Mouse (Mus musculus): ENCODE data around the gene Trpc7.

Gene Trpc7

DNA sequence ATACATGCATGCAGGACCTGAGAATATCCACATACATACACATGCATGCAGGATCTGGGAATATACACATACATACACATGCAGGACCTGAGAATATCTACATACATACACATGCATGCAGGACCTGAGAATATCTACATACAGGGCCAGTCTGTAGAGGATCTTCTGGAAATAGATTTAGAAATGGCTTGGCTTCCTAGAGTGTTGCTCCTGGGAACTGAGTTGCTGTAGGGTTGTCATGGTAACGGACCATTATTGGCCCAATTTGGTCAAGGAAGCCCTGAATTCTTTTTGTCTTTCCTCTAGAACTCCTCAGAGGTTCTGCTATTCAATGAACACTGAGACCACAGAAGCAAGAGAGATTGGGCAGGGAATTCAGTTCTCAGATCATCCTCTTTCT is 113.2 kb downstream of the Trpc7 start:
- no peak for DNase-seq

DNA sequence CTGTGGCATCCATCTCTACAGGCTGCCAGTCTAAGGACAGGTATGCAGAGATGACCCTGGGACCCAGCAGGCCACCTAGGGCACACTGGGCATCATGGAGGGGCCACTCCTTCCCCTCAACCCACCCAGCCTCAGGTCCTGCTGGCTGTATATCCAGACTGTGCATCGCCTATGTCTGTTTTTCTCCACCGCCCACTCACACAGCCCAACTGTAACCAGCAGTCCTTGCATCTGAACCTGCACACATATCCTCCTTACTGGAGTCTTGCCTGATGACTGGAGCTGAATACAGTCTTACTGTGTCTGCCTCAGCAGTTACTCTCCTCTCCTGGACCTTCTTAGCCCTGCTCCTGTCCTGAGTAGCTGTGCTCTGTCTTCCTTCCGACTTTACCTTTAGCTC is 114.1 kb downstream of the Trpc7 start:
- no peak for DNase-seq

- no peak for DNase-seq
Measured at GRCm38 (mm10) chr13:56780746-56781469, 114.9 kb downstream of the Trpc7 start.

GRCm38 (mm10) chr13:56774304-56774703 is 121.5 kb downstream of the Trpc7 start:
- peak in 1 of 2 experiments; percentile 14 for DNase-seq

DNA sequence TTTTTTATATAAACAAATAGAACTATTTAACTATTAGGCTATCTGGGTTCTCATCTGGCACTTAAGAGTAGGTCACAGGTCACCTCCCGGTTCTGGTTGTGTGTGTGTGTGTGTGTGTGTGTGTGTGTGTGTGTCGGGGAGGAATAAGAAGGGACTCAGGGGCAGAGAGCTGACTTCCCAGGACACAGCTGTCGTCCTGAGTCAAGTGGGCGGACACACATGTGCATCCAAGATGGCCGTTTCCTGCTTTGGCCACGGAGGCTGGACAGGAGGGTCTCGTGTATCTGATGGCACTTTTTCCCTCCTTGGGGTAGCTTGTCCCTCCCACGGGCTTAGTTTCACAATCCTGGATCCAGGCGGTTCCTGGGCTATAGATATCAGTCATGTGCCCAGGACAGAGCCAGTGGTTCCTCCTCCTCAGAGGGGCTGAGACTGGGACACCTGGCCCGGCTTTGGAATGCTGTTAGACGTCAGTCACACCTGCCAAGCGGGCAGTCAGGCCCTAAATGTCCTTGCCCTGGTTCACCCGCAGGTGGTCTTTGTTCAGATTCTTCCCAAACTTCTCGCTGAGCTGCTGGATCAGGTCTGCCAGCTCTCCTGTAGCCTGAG is 122.4 kb downstream of the Trpc7 start:
- no peak for DNase-seq

DNA sequence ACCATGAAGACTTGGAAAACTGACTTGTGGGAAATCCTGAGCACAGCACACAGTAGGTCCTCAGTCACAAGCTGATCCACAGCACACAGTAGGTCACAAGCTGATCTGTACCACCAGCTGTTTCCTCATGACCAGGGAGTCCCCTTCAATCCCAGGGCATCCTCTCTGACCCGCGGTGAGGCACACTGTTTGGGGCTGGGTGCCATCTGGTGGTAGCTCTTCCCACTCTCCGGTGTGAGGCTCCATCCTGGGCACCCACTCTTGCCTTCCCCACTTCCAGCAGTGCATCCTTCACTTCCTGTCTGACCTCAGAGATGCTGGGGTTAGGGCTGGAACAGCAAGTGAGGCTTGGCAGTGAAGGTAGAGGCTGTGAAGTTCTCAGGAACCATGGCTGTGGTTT is 123.2 kb downstream of the Trpc7 start:
- no peak for DNase-seq

- peak; percentile 12 to 21 for DNase-seq
Measured at GRCm38 (mm10) chr13:56770786-56771185, 125.0 kb downstream of the Trpc7 start.

GRCm38 (mm10) chr13:56770136-56770578 is 125.6 kb downstream of the Trpc7 start:
- DNase-seq: no peak

DNA sequence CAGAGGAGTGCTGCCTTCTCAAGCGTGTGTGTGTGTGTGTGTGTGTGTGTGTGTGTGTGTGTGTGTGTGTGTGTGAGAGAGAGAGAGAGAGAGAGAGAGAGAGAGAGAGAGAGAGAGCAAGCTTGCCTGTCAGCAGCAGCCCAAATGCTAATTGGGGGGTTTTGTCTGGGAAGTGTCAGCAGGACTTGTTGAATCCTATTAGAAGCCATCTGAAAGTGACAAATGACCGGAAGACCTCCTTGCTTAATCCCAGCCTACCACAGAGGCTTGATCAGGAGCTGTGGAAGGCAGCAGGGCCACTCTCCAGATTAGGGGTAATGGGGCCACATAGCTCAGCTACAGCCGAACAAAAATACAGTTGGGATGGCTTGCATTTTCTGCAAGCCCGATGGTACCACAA is 126.4 kb downstream of the Trpc7 start:
- no peak for DNase-seq

- no peak for DNase-seq
Measured at GRCm38 (mm10) chr13:56766211-56766610, 129.6 kb downstream of the Trpc7 start.

DNA sequence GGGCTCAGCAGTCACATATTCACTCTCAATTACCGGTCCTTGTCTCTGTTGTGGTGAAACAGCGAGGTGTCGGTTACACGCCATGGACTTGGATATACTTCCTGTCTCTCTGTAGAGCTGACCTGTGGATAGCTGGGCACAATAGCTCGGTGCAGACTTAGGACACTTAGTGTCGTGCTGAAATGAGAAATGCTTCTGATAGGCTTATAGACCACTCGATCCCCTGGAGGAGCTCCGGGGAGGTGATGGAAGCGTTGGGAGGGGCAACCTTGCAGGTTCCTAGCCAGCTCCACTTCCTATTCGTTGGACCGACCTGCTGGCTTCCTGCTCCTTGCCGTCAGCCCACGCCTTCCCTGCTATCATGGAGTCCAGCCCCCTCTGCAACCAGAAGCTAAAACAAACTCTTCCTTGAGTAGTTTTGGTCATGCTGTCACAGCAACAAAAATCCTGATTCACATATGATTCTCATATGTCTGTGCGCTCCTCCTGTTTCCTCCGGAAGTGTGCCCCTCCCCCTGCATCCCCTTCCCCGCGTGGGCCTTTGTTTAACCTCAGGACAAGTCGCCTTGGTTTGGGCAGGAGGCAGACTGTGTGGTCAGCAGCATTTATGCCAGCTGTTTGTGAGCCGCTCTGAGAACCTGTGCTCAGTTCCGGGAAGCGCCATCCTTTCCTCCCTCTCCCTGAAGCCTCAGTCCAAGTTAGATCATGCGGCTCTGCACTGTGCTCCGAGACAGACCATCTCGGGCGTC is 130.3 kb downstream of the Trpc7 start:
- DNase-seq: no peak

GRCm38 (mm10) chr13:56762446-56763229 is 133.2 kb downstream of the Trpc7 start:
- no peak for DNase-seq

DNA sequence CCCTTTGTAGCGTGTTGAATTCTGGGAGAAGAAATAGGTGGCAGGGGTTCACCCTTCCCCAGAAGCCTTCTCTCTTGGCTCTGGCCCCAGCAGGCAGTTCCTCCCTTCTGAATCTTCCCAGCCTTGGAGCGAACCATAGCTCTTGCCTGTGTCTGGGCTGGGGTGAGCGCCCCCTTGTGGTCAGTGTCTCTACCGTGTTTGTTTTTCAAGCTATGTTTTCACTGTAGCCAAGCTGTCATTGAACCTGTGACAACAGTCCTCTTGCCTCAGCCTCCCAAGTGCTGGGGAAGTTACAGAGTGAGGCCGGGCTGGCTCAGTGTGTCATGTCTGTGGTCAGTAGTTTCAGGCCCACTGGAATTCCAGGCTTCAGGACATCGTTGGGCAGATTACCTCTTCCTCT is 137.3 kb downstream of the Trpc7 start:
- peak; percentile 79 to 80 for DNase-seq

DNA sequence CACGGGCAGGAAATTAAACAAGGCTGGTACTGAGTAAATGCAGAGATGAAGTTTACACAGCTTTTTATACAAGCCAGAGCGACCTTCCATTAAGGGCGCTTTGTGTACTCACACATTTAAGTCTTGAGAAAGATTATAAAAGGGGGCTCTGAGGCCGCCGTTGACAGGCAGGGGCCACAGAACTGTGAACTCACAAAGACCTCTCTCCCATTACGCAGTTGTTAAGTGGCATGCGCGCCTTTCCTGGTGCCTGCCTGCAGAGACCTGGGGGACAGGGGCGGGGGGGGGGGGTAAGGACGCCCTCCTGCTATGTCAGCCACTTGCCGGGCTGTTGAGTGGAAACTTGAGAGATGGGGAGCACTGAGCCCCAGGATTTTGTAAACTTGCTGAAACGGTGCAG is 138.6 kb downstream of the Trpc7 start:
- DNase-seq: no peak

DNA sequence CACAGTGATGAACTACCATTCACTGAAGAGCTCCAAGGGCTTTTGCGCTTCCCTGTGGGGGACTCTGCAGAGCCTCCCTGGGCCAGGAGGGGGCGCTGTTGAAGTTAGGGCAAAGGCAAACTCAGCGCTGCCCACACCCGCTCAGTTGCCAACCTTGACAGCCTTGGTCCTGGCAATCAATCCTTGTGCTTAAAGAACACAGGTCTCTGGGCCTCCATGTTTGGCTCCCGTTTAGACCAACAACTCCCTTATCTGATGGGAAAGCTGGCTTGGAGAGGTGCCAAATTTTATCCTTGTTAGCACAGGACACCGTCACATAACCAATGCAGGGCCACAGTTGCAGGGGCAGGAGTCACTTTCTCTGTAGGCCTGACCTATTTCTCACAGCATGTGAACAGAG is 139.9 kb downstream of the Trpc7 start:
- DNase-seq: peak; percentile 51 to 59

DNA sequence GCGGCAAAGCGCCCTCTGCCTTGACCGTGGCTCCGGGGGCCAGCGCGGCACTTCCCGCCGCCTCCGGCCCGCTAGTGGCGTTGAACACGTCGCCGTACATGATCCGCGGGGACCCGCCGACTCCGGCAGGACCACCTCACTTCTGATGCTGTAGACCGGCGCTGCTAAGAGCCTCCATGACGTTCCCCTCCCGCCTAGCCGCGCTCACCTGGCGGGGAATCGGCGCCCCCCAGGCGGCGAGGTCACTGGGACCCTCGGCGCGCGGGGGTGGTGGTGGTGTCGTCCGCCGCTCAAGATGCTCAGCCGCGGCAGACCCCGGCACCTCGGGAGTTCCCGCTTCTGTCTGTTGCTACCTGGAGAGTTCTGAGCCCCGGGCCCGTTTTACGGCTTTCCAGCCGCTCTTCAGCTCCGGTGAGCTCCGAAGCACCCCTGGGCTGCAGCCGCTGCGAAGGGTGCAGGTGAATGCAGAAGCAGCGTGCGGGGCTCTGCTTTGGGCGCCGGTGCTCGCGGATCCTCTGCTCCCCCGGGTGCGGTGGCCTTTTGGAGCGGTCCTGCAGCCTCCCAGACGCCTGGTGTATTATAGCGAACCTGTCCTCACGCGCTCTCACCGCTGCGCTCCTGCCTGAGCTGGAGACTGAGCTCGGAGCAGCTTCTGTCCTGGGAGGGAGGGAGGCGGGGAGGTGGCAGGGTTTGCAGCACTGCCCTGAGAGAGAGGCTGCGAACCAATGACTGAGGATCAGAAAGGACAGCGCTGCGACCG is 142.4 kb downstream of the Trpc7 start, which contains the start of gene Gm45623:
Gene Gm45623 (minus strand): TSS at position 636 of the 760 bp plus-strand sequence.
- DNase-seq: no peak

- no peak for DNase-seq
Measured at GRCm38 (mm10) chr13:56752474-56753191, 143.2 kb downstream of the Trpc7 start.

GRCm38 (mm10) chr13:56751774-56752173 is 144.0 kb downstream of the Trpc7 start:
- no peak for DNase-seq

DNA sequence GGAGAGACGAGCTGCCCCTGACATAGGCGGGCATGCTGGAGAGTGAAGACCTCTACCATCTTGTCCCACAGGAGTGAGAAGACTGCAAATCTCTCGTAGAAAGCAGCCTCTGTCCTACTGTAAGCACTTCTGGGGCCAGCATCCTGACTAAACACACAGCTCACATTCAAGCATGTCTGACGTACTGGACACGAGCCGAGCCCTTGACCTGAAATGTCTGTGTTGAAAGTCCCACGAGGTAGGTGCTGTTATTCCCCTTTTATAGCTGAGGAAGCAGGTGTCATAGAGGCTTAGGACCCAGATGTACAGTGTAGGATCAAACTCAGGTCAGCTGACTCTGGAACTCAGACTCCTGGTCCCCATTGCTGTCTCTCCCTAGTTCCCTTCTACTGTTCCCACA is 146.4 kb downstream of the Trpc7 start:
- DNase-seq: no peak

DNA sequence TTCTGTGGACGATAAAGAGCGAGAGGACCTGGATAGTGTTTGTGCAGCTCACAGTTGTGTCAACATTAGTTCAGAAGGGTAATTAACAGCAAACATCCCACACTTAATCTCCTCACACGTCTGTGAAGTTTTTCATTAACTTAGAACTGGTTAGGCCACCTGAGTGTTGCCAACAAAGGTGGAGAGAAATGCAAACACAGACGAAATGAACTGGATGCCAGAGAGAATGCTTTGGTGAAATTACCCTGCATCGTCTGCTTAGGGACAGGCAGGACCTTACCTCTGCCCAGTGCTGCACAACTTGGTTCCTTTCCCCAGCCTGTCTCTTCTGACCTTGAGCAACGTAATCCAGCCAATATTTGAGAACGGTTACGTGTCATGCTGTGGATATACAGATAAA is 148.2 kb downstream of the Trpc7 start:
- DNase-seq: no peak

DNA sequence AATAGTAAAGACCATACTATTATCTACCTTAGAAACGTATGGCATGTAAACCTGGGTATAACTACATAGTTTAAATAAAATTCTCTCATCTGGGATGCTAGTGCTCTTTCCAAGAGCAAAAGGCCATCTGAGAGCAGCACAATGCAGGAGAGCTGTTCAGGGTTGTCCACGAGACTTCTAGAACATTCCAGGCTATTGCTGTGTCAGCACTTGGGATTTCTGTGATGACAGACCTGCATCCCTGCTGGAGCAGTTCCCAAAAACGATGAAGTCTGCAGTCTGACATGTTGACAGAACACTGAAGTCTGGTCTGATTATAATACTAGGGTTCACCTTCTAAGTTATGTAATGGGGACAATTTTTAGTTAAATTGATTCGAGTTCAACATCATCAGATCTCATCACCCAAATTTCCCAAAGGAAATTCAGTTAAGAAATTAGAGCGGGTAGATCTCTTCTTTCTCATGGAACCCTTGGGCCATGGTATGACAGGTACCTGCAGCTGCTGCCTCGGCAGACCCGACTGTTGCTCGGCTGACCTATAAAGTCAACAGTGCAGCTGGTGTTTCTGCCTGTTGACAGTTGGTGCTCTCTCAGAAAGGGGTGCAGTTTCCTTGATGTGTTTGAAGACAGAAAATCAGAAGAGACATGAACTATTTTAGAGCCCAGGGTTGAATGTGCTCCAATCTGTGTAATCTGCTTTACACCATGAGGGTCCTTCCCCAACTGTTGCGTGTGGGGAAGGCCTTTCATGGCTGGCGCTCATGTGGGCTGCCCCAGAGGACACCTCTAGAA is 148.9 kb downstream of the Trpc7 start:
- DNase-seq: no peak
